Mouse (Mus musculus): Measurements from ENCODE around the gene Rnft1. TPM values are rescaled to one million over a fixed set of nuclear protein-coding genes. Genes with fewer than 3 reads are reported as not detected.
"Not testable (repeated sequence)": the region's sequence is repeated elsewhere in the genome, so short reads cannot be mapped to it uniquely, and the experiment has no call there.

Rnft1 gene
- 22.5 and 26.4 TPM in 2 replicates for polyA plus RNA-seq (2012; rRNA removed)

DNA sequence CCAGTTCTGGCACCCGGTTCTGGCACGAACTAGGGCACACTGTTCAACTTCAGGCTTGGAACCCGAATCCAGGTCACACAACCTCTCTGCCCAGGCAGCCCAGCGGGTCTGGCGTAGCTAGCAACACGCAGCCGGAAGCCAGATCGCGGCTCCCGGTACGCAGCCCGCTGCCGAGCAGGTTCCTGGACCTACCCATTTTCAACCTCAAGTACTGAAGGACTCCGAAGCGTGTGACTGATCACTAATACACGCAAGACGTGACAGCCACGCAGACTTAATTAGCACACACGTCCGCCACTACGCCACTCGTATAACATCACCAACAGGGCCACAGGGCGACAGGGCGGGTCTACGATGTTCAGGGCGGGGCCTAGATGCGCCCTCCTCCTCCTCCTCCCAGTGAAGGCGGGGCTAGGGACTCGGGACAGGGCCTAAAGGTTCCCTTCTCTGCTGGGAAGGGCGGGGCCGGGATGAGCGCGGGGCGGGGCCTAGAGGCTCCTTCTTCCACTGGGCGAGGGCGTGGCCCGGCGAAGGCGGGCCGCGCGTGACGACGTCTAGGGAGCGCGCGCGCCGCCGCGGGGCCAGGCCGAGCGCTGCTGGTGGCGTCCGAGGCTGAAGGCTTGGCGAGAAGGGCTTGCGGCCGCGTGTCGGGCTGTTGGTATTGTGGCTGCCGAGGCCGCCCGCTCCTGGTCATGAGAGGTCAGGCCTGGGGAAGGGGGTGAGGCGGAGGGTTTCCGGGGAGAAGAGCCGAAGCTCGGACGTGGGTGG, at the start of gene Rnft1:
Rnft1 (plus strand) TSS at position 557 of the 768 bp plus-strand sequence.
- DNase-seq (ENCODE audit: low spot score): peak; percentile 94

DNA sequence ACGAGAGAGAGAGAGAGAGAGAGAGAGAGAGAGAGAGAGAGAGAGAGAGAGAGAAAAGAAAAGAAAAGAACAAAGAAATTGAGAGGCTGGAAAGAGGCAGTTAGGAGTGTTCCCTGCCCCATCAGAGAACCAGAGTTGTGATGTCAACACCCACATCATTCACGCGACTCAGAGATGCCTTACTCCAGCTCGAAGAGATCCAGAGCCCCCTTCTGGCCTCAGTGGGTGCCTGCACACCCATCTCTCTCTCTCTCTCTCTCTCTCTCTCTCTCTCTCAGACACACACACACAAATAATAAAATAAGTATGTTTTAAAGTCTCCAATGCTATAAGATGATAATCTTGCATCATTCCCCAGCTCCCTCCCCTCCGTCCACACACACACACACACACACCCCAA, 47.6 kb upstream of the Rnft1 start:
- DNase-seq (ENCODE audit: low spot score): no peak

- no peak for DNase-seq (ENCODE audit: low spot score)
Measured at GRCm38 (mm10) chr11:86438261-86438660, 46.2 kb upstream of the Rnft1 start.

DNA sequence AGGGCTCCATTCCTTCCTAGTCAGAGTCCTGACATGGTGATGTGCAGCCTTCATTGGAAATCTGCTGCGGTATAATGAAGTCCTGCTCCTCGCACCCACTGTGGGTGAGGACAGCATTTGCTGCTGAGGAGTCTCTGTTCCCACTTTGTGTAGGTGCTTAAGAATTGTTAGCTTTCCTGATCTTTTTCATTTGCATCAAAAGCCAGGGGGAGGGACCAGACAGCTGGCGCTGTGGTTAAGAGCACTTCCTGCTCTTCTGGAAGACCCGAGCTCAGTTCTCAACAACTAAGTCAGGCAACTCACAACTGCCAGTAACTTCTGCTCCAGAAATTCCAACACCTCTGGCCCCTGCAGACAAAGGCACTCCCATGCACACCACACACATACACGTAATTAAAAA, 43.7 kb upstream of the Rnft1 start:
- DNase-seq (ENCODE audit: low spot score): no peak

- DNase-seq (ENCODE audit: low spot score): no peak
Measured at GRCm38 (mm10) chr11:86453991-86454390, 30.5 kb upstream of the Rnft1 start.

GRCm38 (mm10) chr11:86457545-86457944, 26.9 kb upstream of the Rnft1 start:
- DNase-seq (ENCODE audit: low spot score): no peak

DNA sequence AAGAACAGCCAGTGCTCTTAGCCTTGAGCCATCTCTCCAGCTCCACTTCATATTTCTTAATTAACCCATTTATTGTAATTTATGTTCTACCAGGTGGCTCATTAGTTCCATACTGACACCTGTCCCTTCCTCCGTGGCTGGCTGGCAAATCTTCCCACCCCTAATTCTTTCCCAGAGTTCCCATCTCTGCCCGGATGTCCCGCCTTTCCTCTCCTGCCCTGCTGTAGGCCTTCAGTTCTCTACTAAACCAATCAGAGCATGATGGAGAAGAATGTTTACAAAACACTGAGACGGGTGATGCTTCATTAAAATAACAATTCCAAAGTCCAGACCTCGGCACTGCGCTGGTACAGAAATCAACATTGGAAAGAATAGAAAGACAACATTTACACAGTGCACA, 25.6 kb upstream of the Rnft1 start:
- DNase-seq (ENCODE audit: low spot score): no peak

GRCm38 (mm10) chr11:86462579-86462978, 21.9 kb upstream of the Rnft1 start:
- no peak for DNase-seq (ENCODE audit: low spot score)

GRCm38 (mm10) chr11:86464275-86464674, 20.2 kb upstream of the Rnft1 start:
- not testable (repeated sequence) for DNase-seq (ENCODE audit: low spot score)

- no peak for DNase-seq (ENCODE audit: low spot score)
Measured at GRCm38 (mm10) chr11:86468345-86468744, 16.1 kb upstream of the Rnft1 start.

GRCm38 (mm10) chr11:86468971-86469370, 15.5 kb upstream of the Rnft1 start:
- DNase-seq (ENCODE audit: low spot score): no peak

GRCm38 (mm10) chr11:86471785-86472184, 12.7 kb upstream of the Rnft1 start:
- no peak for DNase-seq (ENCODE audit: low spot score)

GRCm38 (mm10) chr11:86472771-86473171, 11.7 kb upstream of the Rnft1 start:
- DNase-seq (ENCODE audit: low spot score): no peak

GRCm38 (mm10) chr11:86473576-86473975, 10.9 kb upstream of the Rnft1 start:
- no peak for DNase-seq (ENCODE audit: low spot score)

DNA sequence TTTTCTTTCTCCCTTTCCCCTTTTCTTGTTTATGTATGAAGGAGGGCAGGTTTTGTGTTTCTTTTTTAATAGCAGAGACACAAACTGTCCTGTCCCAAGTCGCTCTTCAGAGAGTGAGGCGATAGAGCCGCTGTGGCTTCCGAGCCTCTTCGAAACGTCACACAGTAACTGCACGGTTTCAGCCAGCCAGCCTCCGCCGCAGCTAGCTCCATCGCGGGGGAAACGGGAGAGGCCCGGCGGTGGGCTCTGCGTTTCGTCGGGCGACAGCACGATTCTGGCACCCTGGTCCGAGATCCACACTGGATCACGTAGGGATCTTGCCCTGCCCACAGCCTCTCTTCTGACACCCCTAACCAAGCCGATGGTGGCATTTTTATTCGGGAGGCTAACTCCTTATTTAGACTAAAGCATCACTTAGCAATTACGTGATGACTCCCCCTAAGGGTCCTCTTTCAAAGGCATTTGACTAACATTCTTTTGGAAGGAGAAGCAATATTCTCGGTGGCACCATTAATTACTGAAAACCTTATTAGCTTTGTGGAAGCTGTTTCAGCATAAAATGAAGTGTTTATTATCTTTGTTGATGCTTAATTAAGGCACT, 553 bp downstream of the Rnft1 start:
- DNase-seq (ENCODE audit: low spot score): peak; percentile 39

DNA sequence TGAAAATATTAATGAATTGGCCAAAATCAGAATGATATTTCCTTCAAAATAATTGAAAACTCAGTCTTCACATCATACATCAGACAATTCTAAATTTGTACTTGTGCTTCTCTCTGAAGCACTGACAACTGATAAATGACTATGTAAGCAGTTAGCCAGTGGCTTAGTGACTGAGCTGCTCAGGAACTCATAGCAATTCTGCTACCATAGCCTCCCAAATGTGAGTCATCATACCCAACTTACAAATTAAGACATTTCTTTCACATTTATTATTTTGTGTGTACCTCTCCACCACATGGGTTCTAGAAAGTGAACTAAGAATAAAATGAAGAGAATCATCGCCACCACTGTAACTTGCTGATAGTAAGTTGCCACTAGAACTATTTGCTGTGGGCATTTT, 6.3 kb downstream of the Rnft1 start:
- DNase-seq (ENCODE audit: low spot score): no peak

DNA sequence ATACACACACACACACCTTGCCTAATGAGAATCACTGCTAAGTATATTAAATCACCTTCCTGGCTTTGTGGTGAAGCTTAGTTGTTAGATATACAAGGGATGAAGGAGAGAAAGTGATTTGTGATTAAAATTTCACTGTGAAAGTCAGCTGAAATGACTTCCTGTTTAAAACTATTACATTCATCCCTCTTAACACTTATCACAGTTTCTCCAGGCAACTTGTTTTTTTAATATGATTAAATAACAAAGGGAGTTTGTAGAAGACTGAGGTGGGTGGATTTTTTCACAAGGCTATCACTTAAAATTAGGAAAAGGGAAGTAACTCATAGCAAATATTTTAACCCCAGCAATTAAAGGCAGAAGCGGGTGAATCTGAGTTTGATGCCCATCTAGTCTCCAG, 12.9 kb downstream of the Rnft1 start:
- DNase-seq (ENCODE audit: low spot score): no peak

DNA sequence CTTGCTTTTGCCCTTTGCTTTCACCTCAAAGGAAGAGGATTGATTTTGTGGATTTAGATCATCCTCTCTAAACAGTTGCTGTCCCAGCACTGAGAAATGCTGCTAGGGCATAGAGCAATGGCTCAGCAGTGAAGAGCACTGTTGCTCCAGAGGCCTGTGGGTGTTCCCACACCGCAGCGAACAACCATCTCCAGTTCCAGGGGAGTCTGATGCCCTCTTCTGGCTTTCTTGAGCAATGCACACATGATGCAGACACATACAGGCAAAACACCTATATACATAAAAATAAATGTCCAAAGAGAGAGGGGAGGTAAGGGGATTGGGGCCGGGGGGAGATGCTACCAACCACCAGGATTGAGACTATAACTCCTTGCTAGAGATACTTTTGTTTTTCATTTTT, 13.5 kb downstream of the Rnft1 start:
- DNase-seq (ENCODE audit: low spot score): no peak

DNA sequence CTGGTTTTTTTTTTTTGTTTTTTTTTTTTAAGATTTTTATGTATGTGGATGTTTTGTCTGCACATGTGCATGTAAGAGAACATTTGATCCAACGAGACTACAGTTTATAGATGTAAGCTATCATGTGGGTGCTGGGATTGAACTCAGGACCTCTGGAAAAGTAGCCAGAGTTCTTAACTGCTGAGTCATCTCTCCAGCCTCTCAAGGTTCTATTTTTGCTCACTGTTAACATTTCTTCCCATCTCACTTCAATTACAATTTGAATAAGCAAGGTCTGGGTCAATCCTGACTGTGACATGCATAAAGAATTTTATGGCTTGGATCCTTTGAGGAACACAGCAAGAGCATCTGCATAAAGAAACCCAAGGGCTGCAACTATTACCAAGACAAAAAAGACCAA, 16.3 kb downstream of the Rnft1 start:
- DNase-seq (ENCODE audit: low spot score): no peak

GRCm38 (mm10) chr11:86503121-86503520, 18.7 kb downstream of the Rnft1 start:
- DNase-seq (ENCODE audit: low spot score): no peak

GRCm38 (mm10) chr11:86507334-86507733, 22.9 kb downstream of the Rnft1 start:
- DNase-seq (ENCODE audit: low spot score): no peak

- no peak for DNase-seq (ENCODE audit: low spot score)
Measured at GRCm38 (mm10) chr11:86507991-86508390, 23.5 kb downstream of the Rnft1 start.

DNA sequence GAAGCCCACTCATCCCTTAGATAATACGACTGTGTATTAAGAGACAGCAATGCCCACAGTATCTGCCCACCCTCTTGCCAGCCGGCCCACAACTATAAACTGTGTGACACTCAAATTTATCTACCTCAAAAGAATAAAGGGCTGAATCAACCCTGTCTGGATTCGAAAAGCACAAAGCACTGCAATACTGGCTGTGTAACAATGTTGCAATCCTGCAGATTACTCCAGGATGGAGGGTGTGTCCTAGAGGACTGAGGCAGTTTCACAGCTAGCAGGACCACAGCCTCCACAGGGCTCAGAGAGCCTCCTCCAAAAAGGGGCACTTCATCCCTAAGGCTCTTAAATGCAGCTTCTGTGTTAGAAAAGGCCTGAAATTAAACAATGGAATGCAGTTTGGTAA, 32.2 kb downstream of the Rnft1 start:
- DNase-seq (ENCODE audit: low spot score): no peak

- no peak for DNase-seq (ENCODE audit: low spot score)
Measured at GRCm38 (mm10) chr11:86517229-86517628, 32.8 kb downstream of the Rnft1 start.
